Mouse (Mus musculus) C2C12 (cell line): Measurements from ENCODE around the gene Dnaaf5.

Experiments
- CTCF ChIP-seq: IDR thresholded peaks from one replicate; pipeline ENCODE4 v1.5.1; 2011; ENCODE audit not compliant: control insufficient read depth, insufficient read depth, insufficient read length
- MYOD1 ChIP-seq: IDR thresholded peaks from one replicate; pipeline ENCODE4 v1.6.1; 2011; ENCODE audit warnings: low read depth; ENCODE audit not compliant: control insufficient read depth, insufficient read length
- USF1 ChIP-seq: IDR thresholded peaks from one replicate; pipeline ENCODE4 v1.6.1; 2011; ENCODE audit warnings: low read depth, mild to moderate bottlenecking, control low read depth, moderate library complexity

DNA sequence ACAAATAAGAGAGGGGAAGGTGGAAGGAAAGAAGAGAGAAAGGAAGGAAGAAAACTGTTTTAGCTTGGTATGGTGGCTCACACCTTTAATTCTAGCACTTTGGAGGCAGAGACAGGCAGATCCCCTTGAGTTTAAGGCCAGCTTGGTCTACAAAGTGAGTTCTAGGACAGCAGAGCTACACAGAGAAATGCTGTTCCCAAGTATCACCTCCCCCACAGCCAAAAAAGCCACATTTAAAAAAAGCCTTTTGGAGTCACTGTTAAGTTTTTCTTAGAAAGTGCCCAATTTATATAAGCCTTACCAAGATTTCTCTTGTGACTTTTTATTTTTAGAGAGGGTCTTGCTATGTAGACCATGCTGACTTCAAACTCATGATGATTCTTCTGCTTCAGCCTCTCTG lies 64.3 kb downstream of the Dnaaf5 start:
- TF ChIP-seq USF1 (no peak), CTCF (no peak), MYOD1 (no peak)
